ENCODE assay signal across 14 mouse cellular contexts in the genomic region with DNA sequence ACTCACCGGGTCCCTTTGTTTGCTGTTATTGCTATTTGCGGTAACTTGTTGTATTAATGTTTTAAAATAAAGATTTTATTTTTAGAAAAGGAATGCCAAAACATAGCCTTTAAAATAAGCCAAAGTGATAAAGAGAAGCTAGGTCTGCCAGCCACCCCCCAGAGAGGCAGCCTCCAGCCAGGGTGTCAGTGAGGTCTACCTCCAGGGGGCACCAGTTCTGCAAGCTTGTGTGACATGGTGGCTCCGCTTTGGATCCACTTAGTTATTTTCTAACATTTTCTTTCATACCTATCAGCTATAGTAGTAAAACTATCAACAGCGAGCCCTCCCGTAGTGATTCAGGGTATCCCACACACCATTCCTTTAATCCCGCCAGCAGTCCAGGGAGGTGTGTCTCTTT. TPM values are rescaled to one million over a fixed set of nuclear protein-coding genes. Genes with fewer than 3 reads are reported as not detected.
DNase-seq lines count a peak whose midpoint lies in the region; ATAC-seq and TF ChIP-seq lines count a peak whose summit lies in the region.
"Had no signal": no experiment of that assay in that cellular context is flagged by ENCODE, and none has a peak within 500 bp of the region (broad histone marks: within the 10 kb centered on the region; RNA-seq: fewer than 3 reads in every experiment).

No protein-coding gene starts in this region.

- no peak overlapping the region for H3K4me2 ChIP-seq in limb, embryonic 11.5 days (ENCODE audit: low read depth, severe bottlenecking)
- H3K4me2 ChIP-seq: embryonic facial prominence, embryonic 12.5 days; hindbrain, embryonic 15.5 days; liver, embryonic 15.5 days had no signal

- H3K4me1 ChIP-seq in limb, embryonic 11.5 days (ENCODE audit: control insufficient read depth, insufficient read depth, low read length) = peaks cover 26% of the 10 kb centered on the region
- H3K4me1 ChIP-seq in limb, embryonic 10.5 days = peaks cover 55% of the 10 kb centered on the region
- H3K4me1 ChIP-seq: liver, embryonic 15.5 days had no signal

- no peak overlapping the region for H3K4me3 ChIP-seq in gastrocnemius, adult 2 months
- no peak overlapping the region for H3K4me3 ChIP-seq in limb, embryonic 11.5 days (ENCODE audit: low read depth, low read length)
- no peak overlapping the region for H3K4me3 ChIP-seq in limb, embryonic 10.5 days
- H3K4me3 ChIP-seq in C2C12 (ENCODE audit: insufficient read depth, poor library complexity, severe bottlenecking) = no peak overlapping the region
- H3K4me3 ChIP-seq: embryonic facial prominence, embryonic 12.5 days; hindbrain, embryonic 15.5 days; liver, embryonic 15.5 days had no signal

- H3K79me3 ChIP-seq in C2C12 (ENCODE audit: low read depth) = no peaks in the 10 kb centered on the region

- no peaks in the 10 kb centered on the region for H3K79me2 ChIP-seq in C2C12 (ENCODE audit: control insufficient read depth, insufficient read depth)

- ATAC-seq in limb, embryonic 11.5 days (ENCODE audit: insufficient number of reproducible peaks, low FRiP score, low TSS enrichment, low read depth) = no peak
- peak; percentile 60; the same call in 1 of the 2 replicates for ATAC-seq in common myeloid progenitor, adult 5-6 weeks (replicated peaks; ENCODE audit: low read depth, poor library complexity, severe bottlenecking)
- ATAC-seq: forebrain, embryonic 16.5 days had no signal

- DNase-seq in gastrocnemius, adult 2 months = peak; percentile 36
- no peak for DNase-seq in gastrocnemius, postnatal 36 days
- peak; percentile 34 for DNase-seq in limb, embryonic 11.5 days (ENCODE audit: low spot score)
- DNase-seq in limb, embryonic 10.5 days (ENCODE audit: low spot score) = no peak
- no peak for DNase-seq in spleen, postnatal 14 days (ENCODE audit: low spot score in 2 of 2)
- DNase-seq in right cerebral cortex, postnatal 36 days (ENCODE audit: low spot score in 2 of 2) = no peak
- DNase-seq: thymus, postnatal 36 days had no signal

- H3K27ac ChIP-seq in gastrocnemius, adult 2 months = no peak overlapping the region
- no peak overlapping the region for H3K27ac ChIP-seq in limb, embryonic 11.5 days (replicated peaks; ENCODE audit: low read depth, low read length)
- no peak overlapping the region for H3K27ac ChIP-seq in limb, embryonic 10.5 days
- H3K27ac ChIP-seq: embryonic facial prominence, embryonic 12.5 days; hindbrain, embryonic 15.5 days; liver, embryonic 15.5 days had no signal

- TF ChIP-seq CTCF in gastrocnemius, adult 2 months (IDR thresholded peaks at IDR 0.05) = peak; percentile 56
- TF ChIP-seq CTCF in C2C12 (IDR thresholded peaks at IDR 0.05; ENCODE audit: control insufficient read depth, insufficient read depth, insufficient read length) = peak; percentile 8

- H3K9ac ChIP-seq in limb, embryonic 11.5 days (ENCODE audit: low read length) = no peak overlapping the region
- H3K9ac ChIP-seq: embryonic facial prominence, embryonic 12.5 days; hindbrain, embryonic 15.5 days; liver, embryonic 15.5 days had no signal

- no peak overlapping the region for H3ac ChIP-seq in C2C12 (ENCODE audit: control insufficient read depth, insufficient read length, low read depth)

- no peaks in the 10 kb centered on the region for H3K27me3 ChIP-seq in limb, embryonic 11.5 days (ENCODE audit: control insufficient read depth, insufficient read depth, low read length)
- H3K27me3 ChIP-seq in limb, embryonic 10.5 days (ENCODE audit: low read depth, poor library complexity, severe bottlenecking) = peaks cover 85% of the 10 kb centered on the region
- peaks cover 4% of the 10 kb centered on the region for H3K27me3 ChIP-seq in C2C12 (ENCODE audit: control insufficient read depth, insufficient read depth, insufficient read length)

- H3K9me3 ChIP-seq in limb, embryonic 11.5 days (ENCODE audit: control insufficient read depth, low read length) = peaks cover 3% of the 10 kb centered on the region; the same call in 1 of the 2 replicates
- no peaks in the 10 kb centered on the region for H3K9me3 ChIP-seq in limb, embryonic 10.5 days (replicated peaks)
- H3K9me3 ChIP-seq: embryonic facial prominence, embryonic 12.5 days; hindbrain, embryonic 15.5 days; liver, embryonic 15.5 days had no signal

- intact Hi-C loops in gastrocnemius, adult 2 months (cut with DNase I) = no loop called here
- intact Hi-C loops in gastrocnemius, postnatal 36 days (cut with DNase I) = no loop called here

- 82% methylated on average over 6 of the region's 6 CpGs for WGBS in limb, embryonic 11.5 days
- 89% methylated on average over 6 of the region's 6 CpGs for WGBS in limb, embryonic 10.5 days

- H3K36me3 ChIP-seq in limb, embryonic 11.5 days (ENCODE audit: control insufficient read depth, insufficient read depth, low read length) = no peaks in the 10 kb centered on the region
- 0 out of 2 replicates have a peak, but pooled peaks cover 2% of the 10 kb centered on the region for H3K36me3 ChIP-seq in limb, embryonic 10.5 days
- H3K36me3 ChIP-seq in C2C12 (ENCODE audit: control insufficient read depth, insufficient read depth) = no peaks in the 10 kb centered on the region
- H3K36me3 ChIP-seq: embryonic facial prominence, embryonic 12.5 days; hindbrain, embryonic 15.5 days; liver, embryonic 15.5 days had no signal

TF ChIP-seq in C2C12, 6 proteins besides CTCF, POLR2A, EP300 and RAD21:
- TF ChIP-seq USF1 (IDR thresholded peaks at IDR 0.05; ENCODE audit: low read depth) (no peak), FOSL1 (IDR thresholded peaks at IDR 0.05; ENCODE audit: insufficient read depth, low read length, poor library complexity, severe bottlenecking) (no peak), MYOG (IDR thresholded peaks at IDR 0.05; ENCODE audit: control insufficient read depth, extremely low read depth, insufficient read length) (no peak), CEBPB (IDR thresholded peaks at IDR 0.05; ENCODE audit: low read depth) (no peak), MAX (IDR thresholded peaks at IDR 0.05) (no peak), MYOD1 (IDR thresholded peaks at IDR 0.05; ENCODE audit: control insufficient read depth, insufficient read length, low read depth) (no peak)
TF ChIP-seq in C2C12: peak in this region for 0.

RNA-seq across cellular contexts. Expression of a gene that starts 14.1 kb away (rescaled TPM):
- under 1 TPM; 0.15 to 0.20 TPM for total RNA-seq in gastrocnemius, adult 2 months (2021)
- total RNA-seq in gastrocnemius, postnatal 36 days (2021) = under 1 TPM; 0.20 to 0.23 TPM
- 6.8 and 7.8 TPM in 2 replicates for polyA plus RNA-seq in limb, embryonic 11.5 days (2014; fragmentation: Nextera tagmentation; extraction: Ambion mirVana)
- polyA plus RNA-seq in limb, embryonic 10.5 days (2016; fragmentation: Nextera tagmentation; extraction: Ambion mirVana) = 5.1 and 9.9 TPM in 2 replicates
- 0.40 TPM for polyA plus RNA-seq in C2C12 (2012; fragmentation: generic; extraction: Trizol)
- 0.34 TPM in 1 of 2 replicates, not detected in the other for total RNA-seq in common myeloid progenitor, adult 5-6 weeks (2017)
- total RNA-seq: granulocyte monocyte progenitor cell, adult 5-6 weeks had no signal

Comparison
In these comparisons a context has a peak if more than half of its experiments do, and no peak if none do; other contexts are left out.
1. DNase-seq: peak in gastrocnemius, adult 2 months (single experiment) and limb, embryonic 11.5 days (single experiment); none in gastrocnemius, postnatal 36 days (0 of 2), limb, embryonic 10.5 days (single experiment), spleen, postnatal 14 days (0 of 2) and right cerebral cortex, postnatal 36 days (0 of 2).